Mouse (Mus musculus) left cerebral cortex, postnatal 14 days (tissue): ENCODE measurements around the gene Abhd6. TPM values are rescaled to one million over a fixed set of nuclear protein-coding genes. Genes with fewer than 3 reads are reported as not detected.
A peak's percentile ranks its signal among the peaks of the same experiment; 100 is the strongest.

Experiments used
- DNase-seq, 2 experiments: peaks; one replicate each; pipeline ENCODE4 v3.0.0; 2021 to 2022; ENCODE audit warnings: low spot score in 2 of 2, mixed read lengths in 1 of 2
- intact Hi-C: fragments of 180-260 bp; cut with DNase I; formaldehyde crosslinking; loops from one replicate; pipeline ENCODE4 v1.15.1; 2025
- total RNA-seq, 2 experiments: library from RNA; stranded (reverse); gene quantifications; 2 replicates each; pipeline ENCODE4 v1.2.3; 2021

Gene Abhd6
- total RNA-seq, 2 experiments from 2014 or later = 64.7 to 70.0 TPM

GRCm38 (mm10) chr14:8095562-8095950 is 92.9 kb downstream of the Abhd6 start:
- intact Hi-C loops = loop anchor here (5.0 to 10.0 kb wide), 3 partner anchors 47 to 149 kb away; no protein-coding TSS in a partner anchor
- DNase-seq = no peak

- intact Hi-C loops = loop anchor here (5.0 to 10.0 kb wide), 3 partner anchors 44 to 147 kb away; no protein-coding TSS in a partner anchor
- peak; percentile 80 to 92 for DNase-seq
Measured at GRCm38 (mm10) chr14:8097978-8098686, 95.4 kb downstream of the Abhd6 start, which contains the start of gene Pxk. Pxk (plus strand) TSS chr14:8098211.

- intact Hi-C loops = loop anchor here (5.0 to 10.0 kb wide), 3 partner anchors 44 to 146 kb away; no protein-coding TSS in a partner anchor
- DNase-seq = no peak
Measured at GRCm38 (mm10) chr14:8098687-8098995, 95.9 kb downstream of the Abhd6 start.

GRCm38 (mm10) chr14:8099561-8100021 is 96.9 kb downstream of the Abhd6 start:
- intact Hi-C loops = loop anchor here (5.0 to 10.0 kb wide), 3 partner anchors 43 to 145 kb away; no protein-coding TSS in a partner anchor
- DNase-seq = peak in 1 of 2 experiments; percentile 40

GRCm38 (mm10) chr14:8101886-8102285 is 99.2 kb downstream of the Abhd6 start:
- DNase-seq = no peak
- intact Hi-C loops = no loop called here

- intact Hi-C loops = no loop called here
- DNase-seq = no peak
Measured at GRCm38 (mm10) chr14:8102676-8103075, 100.0 kb downstream of the Abhd6 start.

Other genes starting within 250 kb of the Abhd6 start
- not detected for gene Gm26661, start 211.3 kb upstream of the Abhd6 start, total RNA-seq
- 10 to 100 TPM; 31.2 to 33.8 TPM for gene Flnb, start 184.9 kb upstream of the Abhd6 start, total RNA-seq
- gene Gm45521, start 45.6 kb upstream of the Abhd6 start, total RNA-seq = not detected
- not detected for gene Dnase1l3, start 8.3 kb upstream of the Abhd6 start, total RNA-seq
- gene Rpp14, start 77.5 kb downstream of the Abhd6 start, total RNA-seq = 10 to 100 TPM; 28.0 to 28.9 TPM
- 10 to 100 TPM; 29.5 to 29.6 TPM for gene Pxk, start 95.3 kb downstream of the Abhd6 start, total RNA-seq
- gene Pdhb, start 170.1 kb downstream of the Abhd6 start, total RNA-seq = 100 to 1,000 TPM; 201 to 206 TPM
- 10 to 100 TPM; 37.5 to 37.8 TPM for gene Kctd6, start 211.2 kb downstream of the Abhd6 start, total RNA-seq